Mouse (Mus musculus) thymus, postnatal 0 days (tissue): ENCODE measurements around the gene Ctbp1. TPM values are rescaled to one million over a fixed set of nuclear protein-coding genes. Genes with fewer than 3 reads are reported as not detected.

Experiments used
- DNase-seq: peaks from one replicate; pipeline ENCODE4 v3.0.0-alpha.2; 2015; ENCODE audit warnings: low spot score
- polyA plus RNA-seq: library from polyadenylated mRNA; unstranded; fragments of >200 nt; fragmentation: Nextera tagmentation; extraction: Ambion mirVana; gene quantifications from 2 replicates; pipeline ENCODE4 v1.2.1, GENCODE M21; 2015

The Ctbp1 gene
- 269 and 297 TPM in 2 replicates for polyA plus RNA-seq

DNA sequence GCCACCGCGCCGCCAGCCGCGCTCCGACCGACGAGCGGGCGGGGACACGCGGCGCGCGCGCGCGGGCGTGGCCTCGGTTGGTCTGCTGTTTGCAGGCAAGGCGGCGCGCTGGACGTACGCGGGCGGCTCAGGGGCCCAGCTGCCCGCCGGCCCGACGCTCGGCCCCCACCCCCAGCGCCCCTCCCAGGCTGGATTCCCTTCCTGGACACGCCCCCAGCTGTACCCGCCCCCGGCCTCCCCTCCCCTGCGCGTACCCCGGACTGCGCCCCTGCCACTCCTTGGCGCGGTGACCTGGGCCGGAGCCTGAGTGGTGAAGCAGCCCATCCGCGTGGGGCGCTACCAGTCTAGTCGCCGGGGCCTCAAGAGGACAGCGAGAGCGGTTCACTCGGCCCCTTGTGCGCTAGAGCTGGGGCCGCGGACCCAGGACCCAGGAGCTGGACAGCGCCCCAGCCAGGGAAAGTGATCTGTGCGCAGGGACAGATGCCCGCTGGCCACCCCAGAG lies at the start of gene Ctbp1:
Gene Ctbp1, minus strand, starts transcription at position 42 of the 502 bp plus-strand sequence.
- peak; percentile 92 for DNase-seq

DNA sequence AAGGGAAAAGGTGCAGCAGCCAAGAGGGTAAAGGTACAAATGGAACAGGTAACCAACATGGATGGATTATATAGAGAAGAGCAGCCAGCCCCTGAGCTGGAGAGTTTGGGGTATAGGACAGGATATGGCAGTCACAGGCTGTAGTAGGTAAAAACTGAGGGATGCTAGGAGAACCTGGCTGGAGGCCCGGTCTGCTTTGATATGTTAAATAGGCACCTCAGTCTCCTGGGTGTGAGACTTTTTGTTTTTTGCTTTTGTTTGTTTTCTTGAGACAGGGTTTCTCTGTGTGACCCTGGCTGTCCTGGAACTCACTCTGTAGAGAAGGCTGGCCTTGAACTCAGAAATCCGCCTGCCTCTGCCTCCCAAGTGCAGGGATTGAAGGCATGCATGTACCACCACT lies 49.7 kb upstream of the Ctbp1 start:
- DNase-seq, result no peak

DNA sequence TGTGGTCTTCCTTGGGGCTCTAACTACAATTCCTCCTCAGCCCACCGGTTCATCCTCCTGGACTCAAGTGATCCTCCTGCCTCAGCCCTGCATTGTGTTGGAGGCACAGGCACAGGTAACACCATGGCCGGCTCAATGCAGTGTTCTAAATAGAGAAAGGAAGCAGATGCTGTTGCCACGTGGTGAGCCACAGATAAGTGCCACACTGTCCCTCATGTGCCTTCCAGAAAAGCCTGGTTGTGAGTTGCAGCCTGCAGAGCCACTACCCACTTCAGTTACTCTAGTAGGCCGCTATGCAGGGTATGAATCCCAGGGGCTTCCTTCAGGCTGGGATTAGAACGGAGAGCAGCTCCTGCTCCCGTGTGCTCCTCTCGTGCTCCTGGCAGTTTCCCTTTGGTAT lies 37.4 kb upstream of the Ctbp1 start:
- no peak for DNase-seq

DNA sequence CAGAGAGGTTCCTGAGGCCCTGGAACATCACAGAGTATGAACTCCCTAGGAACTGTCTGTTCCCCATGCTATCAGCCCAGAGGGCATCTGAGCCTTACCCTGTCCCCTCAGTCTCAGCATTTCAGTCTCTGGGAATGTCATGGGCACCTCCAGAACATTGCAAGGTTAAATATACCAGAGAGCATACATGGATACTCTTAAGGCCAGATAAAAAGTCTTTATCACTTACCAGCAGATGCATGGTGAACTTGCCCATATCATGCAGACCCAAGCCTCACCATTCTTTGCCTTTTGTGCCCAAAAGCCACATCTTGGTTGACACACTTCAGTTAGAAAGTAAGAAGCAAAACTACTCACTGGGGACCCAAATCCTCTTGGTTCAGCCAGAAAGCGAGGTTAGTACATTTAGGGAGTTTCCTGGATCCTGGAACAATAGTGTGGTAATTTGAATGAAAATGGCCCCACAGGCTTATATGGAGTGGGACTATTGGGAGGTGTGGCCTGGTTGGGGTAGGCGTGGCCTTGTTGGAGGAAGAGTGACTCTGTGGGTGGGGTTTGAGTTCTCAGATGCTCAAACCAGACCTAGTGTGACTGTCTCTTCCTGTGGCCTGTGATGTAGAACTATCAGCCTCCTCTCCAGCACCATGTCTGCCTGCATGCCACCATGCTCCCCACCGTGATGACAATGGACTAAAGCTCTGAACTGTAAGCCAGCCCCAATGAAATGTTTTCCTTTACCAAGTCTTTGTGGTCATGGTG lies 36.1 kb upstream of the Ctbp1 start:
- DNase-seq, result no peak

DNA sequence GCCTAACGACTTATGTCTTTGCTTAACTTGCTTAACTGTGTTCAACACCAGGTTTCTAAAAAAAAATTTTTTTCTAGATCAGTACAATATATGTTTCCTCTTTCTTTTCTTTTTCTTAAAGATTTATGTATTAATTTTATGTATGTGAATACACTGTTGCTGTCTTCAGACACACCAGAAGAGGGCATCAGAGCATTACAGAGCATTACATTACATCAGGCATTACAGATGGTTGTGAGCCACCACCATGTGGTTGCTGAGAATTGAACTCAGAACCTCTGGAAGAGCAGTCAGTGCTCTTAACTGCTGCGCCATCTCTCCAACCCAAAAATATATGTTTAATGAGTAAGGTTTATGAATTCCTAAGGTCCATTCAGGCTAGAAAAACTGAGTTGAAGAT lies 27.0 kb upstream of the Ctbp1 start:
- no peak for DNase-seq

DNA sequence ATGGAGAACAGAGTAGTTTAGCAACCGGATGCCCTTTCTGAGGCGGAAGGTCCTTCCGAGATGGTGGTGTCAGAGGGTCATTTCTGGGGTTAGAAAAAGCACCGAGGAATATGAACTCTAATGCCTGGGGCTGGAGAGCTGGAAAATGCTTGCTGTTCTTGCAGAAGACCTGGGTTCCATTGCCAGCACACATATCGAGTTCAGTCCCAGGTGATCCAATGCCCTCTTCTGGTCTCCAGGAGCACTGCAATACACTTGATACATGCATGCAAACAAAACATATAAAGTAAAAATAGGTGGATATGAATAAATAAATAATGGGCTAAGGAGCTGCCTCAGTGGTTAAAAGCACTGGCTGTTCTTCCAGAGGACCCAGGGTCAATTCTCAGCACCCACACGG lies 22.4 kb upstream of the Ctbp1 start:
- DNase-seq, result peak; percentile 20

DNA sequence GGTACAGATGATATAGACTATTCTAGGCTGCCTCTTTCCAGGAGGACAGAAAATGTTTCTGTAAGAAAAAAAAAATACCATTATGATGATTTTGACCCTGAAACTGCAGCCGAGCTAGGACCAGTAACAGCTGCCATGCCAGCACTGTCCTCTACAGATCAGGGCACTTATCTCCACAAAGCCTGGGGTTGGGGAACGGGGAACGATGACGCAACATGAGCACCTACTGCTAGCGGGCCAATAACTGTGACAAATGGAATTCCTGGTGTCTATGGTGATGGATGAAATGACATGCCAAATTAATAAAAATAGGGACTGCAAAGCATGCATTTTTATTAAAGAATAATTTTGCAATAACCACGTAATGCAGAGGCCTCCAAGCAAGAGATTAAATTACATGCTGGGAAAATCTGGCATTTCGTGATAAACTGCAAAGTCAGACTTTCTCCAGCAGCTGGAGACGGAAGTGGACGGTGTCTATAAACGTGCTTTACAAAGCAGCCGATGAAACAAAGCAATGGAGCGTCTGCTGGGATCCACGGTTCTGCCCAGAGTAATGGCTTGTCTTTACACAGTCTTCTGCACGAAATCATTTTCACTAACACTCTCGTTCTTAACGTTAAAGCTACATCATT lies 19.1 kb upstream of the Ctbp1 start:
- no peak for DNase-seq

DNA sequence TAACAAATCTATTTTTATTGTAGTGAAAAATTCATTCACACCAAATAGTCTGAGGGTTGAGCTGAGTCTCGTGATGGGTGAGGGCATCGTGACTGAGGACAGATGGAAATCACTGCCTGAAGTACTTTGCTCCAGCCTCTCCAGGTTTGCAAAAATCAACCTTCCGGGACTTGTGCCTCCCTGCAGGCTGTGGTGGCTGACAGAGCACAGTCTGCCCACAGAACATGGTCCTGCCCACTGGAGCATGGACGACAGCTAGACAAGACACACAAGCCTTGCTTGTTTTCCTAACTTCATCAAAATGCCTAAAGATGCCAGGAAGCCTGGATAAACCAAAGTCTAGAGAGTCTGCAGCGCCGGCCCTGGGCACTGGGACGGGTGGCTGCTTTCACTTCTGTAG lies 9.2 kb upstream of the Ctbp1 start:
- DNase-seq, result no peak

DNA sequence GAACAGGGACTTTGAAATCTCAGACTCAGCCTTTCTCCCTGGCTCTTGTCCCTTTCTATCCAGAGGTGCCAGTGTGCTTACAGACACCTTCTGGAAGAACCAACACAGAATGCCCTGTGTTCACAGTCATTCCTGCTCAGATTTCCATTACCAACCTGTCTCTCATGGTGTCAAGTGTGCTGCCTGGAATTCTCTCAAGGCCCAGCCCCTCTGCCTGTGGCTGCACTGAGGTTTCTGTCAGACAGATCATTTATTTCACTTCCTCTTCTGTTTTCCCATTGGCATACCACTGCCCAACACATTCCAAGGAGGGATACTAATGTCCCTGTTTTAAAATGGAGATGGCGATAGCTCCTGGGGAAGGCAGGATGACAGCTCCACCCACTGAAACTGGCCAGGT lies 6.6 kb upstream of the Ctbp1 start:
- DNase-seq, result no peak

DNA sequence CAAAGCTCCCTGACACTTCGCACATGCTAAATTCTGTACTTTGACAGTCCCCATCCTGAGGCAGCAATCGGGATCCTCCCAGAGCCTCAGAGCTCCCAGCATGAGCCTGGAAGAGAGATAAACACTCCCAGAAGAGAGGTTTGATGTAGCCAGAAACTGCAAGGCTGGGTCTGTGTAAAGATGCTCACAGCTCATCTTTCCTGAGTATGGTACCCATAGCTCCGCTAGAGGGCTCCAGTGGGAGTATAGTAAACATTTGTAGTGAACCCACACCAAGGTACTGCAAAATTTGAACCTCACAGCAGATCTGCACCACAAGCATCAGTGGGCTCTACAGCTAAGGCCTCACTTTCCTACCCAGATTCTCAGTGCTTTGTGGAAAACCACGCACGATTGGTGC lies 4.2 kb upstream of the Ctbp1 start:
- peak; percentile 48 for DNase-seq

DNA sequence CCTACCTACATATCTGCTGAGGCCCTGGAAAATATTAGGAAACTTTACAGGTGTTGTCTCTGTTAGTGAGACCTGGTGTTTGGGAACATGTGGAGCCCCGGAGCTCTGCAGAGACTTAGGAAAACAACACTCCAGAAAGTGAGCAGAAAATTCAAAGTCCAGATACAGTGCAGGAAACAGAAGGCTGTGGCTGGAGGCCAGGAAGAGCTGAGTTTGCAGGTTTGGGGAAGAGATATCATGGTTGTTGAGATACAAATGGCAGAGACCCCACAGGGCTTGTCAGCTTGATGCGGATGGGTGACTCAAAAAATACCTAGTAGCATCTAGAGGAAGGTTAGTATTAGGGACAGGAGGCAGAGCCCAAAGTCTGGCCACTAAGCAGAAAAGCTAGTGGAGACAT lies 2.5 kb upstream of the Ctbp1 start:
- no peak for DNase-seq

DNA sequence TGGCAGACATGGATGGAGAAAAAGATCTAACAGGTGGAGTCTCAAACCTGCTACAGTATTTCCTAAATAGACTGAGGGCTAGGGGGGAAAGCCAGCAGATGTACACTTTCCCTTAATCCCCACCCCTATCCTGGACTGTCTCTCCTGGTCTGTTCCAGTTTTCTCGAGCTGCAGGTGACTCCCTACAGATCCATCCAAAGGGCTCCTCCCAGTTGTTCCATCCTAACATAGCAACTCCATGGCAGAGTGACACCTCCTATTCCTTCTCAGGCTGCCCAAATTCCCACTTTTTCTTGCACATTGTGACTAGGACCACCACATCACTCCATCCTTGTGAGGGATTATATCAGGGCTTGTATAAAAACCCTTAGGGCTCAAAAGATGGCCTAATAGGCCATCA lies 960 bp upstream of the Ctbp1 start:
- DNase-seq, result no peak

DNA sequence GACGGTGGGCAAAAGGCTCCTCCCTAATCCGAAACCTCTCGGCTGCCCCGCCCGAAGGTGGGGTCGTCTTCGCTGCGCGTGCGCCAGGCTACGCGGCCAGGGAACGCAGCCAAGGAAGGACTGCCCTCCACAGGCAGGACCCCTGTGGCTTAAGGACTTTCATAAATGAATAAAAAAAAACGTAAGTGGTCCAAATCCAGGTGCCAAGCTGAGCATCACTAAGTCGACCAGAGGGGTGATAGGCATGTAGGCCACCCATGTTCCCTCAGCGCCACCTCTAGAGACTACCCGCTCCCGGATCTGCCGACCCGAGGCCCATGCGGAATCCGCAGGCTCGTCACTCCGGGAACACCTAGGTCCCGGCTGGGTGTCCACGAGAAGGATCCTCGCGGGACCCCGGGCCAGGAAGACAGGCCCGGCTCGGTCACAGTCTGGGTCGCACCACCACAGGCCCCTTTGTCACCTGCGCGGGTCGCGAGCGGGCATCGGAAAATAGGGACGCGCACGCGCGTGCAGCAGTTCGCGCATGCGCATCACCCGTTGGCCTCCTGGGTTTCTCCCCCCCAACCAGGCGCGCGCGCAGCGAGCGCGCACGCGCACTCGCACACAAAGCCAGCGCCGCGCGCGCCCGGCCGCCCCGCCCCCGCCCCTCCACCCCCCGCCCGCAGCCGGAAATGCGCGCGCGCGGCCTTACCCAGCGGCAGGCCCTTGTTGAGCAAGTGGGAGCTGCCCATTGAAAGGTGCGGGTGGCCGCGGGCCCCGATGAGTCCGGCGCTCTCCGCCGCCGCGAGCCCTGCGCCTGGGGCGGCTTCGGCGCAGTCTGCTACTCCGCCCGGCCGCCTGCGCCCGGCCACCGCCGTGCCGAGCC lies 475 bp downstream of the Ctbp1 start:
- peak; percentile 94 for DNase-seq

DNA sequence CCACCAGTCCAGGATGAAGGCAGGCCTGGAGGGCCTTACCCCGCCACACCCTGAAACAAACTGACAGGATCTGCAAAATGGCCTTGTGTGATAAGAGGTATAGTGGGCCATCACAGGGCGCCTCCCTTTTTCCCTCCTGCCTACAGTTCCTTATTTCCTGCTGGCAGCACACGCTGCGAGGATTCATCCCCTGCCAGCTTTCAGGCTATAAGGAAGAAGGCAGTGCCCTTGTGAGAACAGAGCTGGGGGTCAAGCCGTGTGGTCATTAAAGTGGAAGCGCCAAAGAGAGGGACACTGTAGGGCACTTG lies 1.1 kb downstream of the Ctbp1 start:
- DNase-seq, result no peak

DNA sequence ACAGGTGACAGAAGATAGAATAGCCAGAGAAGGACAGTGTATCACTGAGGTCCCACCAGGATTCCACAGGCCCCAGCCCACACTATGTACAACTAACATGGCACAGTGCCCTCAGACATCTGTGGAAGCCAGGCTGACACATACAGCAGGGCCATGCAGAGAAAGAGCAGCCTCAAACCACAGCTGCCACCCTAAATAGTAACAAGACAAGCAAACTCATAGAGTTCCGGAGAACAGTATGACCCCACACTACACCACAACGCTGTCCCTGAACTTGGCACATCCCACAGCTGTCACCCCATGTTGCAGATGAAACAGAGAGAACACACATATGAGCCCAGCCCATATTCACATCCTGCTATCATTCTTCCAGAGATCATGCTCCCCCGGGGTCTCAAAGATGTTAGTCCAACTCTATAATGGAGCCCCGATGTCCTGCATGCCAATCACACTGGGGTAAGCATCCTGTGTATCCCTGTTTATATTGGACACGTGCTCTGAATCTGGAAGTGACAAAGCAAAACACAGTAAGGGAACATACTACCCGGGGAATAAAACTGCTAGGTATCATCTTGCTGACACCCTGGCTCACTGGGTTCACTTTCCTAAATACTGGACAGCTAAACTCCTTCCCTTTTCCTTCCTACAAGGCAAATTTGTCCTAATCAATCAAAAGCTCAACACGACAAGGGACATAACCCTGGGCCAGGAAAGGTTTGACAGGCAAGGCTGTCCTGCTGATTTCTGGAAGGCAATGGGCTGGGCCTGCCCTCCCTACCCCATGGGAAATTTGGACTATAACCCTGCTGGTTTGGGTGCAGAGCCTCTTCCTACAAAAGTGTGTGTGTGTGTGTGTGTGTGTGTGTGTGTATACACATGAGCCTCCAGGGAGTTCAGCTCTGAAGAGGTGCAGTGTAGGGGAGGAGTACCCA lies 1.7 kb downstream of the Ctbp1 start:
- DNase-seq, result no peak

DNA sequence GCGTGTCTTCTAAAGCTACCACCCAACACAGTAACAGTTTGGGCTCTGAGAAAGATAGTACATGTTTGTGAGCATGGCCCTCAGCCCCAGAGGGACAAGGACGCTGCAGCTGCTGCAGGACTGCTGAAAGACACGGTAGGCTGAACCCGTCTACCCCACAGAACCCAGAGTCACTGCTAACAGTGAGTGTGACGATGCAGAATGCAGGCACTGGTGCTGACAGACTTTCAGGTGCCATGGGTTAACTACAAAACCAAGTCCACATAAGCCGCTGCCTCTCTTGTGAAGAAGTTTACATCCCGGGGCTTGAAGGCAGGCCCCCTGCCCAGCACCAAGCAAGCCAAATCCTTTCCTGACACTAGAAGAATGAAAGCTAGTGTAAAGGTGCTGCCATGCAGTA lies 2.6 kb downstream of the Ctbp1 start:
- no peak for DNase-seq

DNA sequence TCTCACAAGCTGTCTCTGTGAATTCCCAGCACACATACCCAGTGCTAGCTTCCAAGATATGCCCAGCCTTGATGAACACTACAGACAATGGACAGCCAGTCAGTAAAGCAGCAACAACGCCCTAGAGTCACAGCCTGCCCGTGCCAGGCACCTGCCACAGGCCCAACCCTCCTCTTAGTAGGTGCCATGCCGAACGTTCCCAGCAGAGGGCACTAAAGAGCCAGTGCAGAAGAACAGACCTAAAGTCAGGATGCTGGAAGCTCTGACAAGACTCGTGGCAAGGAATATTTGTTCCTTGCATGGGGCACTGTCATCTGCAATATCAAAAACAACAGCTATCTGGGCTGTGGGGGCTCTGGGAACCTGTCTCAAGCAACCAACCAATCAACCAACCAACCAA lies 4.2 kb downstream of the Ctbp1 start:
- DNase-seq, result peak; percentile 84

DNA sequence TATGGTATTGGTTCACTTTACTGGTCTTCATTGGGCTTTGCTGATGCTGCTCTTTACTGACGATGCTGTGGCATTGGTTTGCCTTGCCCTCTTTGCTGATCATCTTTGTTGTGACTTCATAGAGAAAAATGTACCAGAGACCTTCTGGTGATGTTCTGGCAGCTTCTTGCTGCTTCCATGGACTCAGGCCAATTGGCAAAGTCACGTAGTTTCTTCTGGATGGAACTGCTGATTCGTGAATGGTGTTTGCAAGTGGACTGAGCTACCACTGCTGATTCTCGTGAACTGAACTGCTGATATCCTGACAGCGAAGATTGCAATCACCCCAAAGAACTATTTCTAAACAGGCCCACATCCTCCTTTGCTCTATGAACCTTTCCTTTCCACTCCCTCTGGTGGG lies 20.4 kb downstream of the Ctbp1 start:
- DNase-seq, result no peak

DNA sequence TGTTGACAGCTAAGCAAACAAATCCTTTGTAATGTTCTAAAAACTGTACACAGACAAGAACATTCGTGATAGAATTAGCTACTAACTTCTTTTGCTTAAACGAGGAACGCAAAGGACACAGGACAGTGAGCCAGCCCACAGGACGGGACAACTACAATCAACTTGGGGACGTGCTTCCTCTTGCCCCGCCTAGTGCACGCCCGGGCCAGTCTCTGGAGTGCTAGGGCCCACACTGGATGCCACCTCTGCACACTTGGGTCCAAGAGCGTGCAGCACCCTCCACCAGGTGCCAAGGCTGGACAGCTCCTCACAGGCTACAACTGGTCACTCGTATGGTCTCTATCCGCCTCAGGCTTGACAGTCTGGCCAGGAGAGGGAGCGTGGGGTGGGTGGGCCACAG lies 26.6 kb downstream of the Ctbp1 start:
- DNase-seq, result no peak

DNA sequence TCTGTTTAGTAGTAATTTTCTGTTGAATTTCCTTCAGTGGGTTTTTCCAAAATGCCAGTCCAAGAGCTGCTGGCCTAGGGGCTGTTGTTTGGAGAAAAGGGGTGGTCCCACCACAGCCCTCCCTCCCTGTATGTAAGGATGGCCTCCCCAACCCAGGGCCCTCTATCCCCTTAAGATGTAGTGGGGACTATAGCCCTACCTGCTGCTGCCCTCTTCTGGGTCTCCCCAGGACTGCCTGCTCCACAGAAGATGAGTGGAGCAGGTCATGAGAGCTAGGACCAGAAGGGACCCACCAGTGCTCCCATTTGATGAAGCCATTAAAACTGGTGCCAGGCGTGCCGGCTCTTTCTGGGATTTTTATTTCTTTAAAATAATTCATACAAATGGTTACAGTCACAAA lies 27.4 kb downstream of the Ctbp1 start:
- no peak for DNase-seq

DNA sequence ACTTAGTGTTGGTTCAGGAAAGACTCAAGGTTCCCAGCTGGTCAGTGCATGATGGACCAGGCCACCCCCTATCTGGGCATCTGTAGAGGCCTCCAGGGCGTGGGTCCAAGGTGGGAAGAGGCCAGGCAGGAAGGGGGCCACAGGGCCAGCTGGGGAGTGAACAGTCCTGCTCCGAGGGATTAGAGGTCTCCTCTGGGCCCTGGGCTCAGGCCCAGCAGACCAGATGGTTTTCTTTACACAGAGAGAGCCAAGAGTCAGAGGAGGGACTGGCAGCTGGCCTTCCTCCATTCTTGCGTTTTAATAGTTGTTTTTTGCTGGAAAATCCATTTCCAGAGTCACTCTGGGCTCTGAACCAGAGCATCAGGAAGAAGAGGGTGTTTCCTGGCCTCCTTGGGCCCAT lies 29.1 kb downstream of the Ctbp1 start:
- no peak for DNase-seq
